Mouse (Mus musculus): ENCODE results near the gene Sept3. TPM values are rescaled to one million over a fixed set of nuclear protein-coding genes. Genes with fewer than 3 reads are reported as not detected.

Gene Sept3
- total RNA-seq, 1 experiment: 5.9 TPM

GRCm38 (mm10) chr15:82255944-82256383 lies 18.7 kb upstream of the Sept3 start:
- H3K9ac ChIP-seq (ENCODE audit: insufficient read depth, low read depth, low read length, poor library complexity, severe bottlenecking): no peak overlapping the region
- no peak overlapping the region for H3K27ac ChIP-seq (ENCODE audit: insufficient read depth, low read depth, low read length, poor library complexity, severe bottlenecking)
- DNase-seq (ENCODE audit: low read depth, low spot score): no peak
- H3K4me1 ChIP-seq (ENCODE audit: control insufficient read depth in 2 of 2, insufficient read depth in 2 of 2, low read length in 2 of 2, poor library complexity in 1 of 2): peaks cover 14 to 26% of the 10 kb centered on the region in 2 experiments
- no peaks in the 10 kb centered on the region for H3K9me3 ChIP-seq (ENCODE audit: control insufficient read depth, insufficient read depth, low read depth, low read length)
- H3K36me3 ChIP-seq (ENCODE audit: control insufficient read depth, insufficient read depth, low read length, poor library complexity, severe bottlenecking): no peaks in the 10 kb centered on the region
- TF ChIP-seq MAFK (IDR thresholded peaks at IDR 0.05; ENCODE audit: insufficient read depth, low read depth, low read length): no peak
- no peak for TF ChIP-seq CHD2 (IDR thresholded peaks at IDR 0.05; ENCODE audit: low read depth, low read length)
- TF ChIP-seq ZC3H11A (IDR thresholded peaks at IDR 0.05; ENCODE audit: borderline replicate concordance, low read depth, low read length): no peak
- no peak for TF ChIP-seq HCFC1 (IDR thresholded peaks at IDR 0.05; ENCODE audit: borderline replicate concordance, insufficient read depth, low read length)
- no peak for TF ChIP-seq ZNF384 (IDR thresholded peaks at IDR 0.05; ENCODE audit: low read depth, low read length)
- in situ Hi-C loops (cut with MboI; ENCODE audit: low sequenced_read_pairs in 2 of 2, unreplicated experiment in 2 of 2): no loop called here
- H3K4me3 ChIP-seq (ENCODE audit: insufficient read depth in 1 of 2, low read depth in 1 of 2, low read length in 2 of 2, poor library complexity in 1 of 2, severe bottlenecking in 1 of 2): peak overlapping the region in 1 of 2 experiments; percentile 37; a peak in 2 of 4 replicates

DNA sequence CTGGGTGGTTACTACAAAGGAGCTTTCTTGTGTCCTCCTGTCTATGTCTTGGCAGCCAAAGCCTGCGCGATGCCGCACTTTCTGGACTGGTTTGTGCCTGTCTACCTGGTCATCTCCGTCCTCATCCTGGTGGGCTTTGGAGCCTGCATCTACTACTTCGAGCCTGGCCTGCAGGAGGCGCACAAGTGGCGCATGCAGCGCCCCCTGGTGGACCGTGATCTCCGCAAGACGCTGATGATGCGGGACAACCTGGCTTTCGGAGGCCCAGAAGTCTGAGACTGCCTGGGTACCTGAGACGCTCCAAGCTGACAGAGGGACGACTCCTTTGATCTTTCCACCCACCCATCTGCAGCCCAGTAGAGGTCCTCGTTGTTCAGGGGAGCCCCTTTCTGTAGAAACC lies 15.2 kb upstream of the Sept3 start:
- DNase-seq (ENCODE audit: low read depth, low spot score): peak; percentile 85
- in situ Hi-C loops (cut with MboI; ENCODE audit: low sequenced_read_pairs in 2 of 2, unreplicated experiment in 2 of 2): no loop called here
- TF ChIP-seq HCFC1 (IDR thresholded peaks at IDR 0.05; ENCODE audit: borderline replicate concordance, insufficient read depth, low read length) (no peak), ZC3H11A (IDR thresholded peaks at IDR 0.05; ENCODE audit: borderline replicate concordance, low read depth, low read length) (no peak), CHD2 (IDR thresholded peaks at IDR 0.05; ENCODE audit: low read depth, low read length) (no peak), ZNF384 (IDR thresholded peaks at IDR 0.05; ENCODE audit: low read depth, low read length) (peak; percentile 76; the same call in 1 of the 2 replicates), MAFK (IDR thresholded peaks at IDR 0.05; ENCODE audit: insufficient read depth, low read depth, low read length) (peak; percentile 18; the same call in 1 of the 2 replicates)
- Histone ChIP-seq H3K4me3 (ENCODE audit: insufficient read depth in 1 of 2, low read depth in 1 of 2, low read length in 2 of 2, poor library complexity in 1 of 2, severe bottlenecking in 1 of 2) (peak overlapping the region in 1 of 2 experiments; percentile 14; a peak in 1 of 4 replicates), H3K9me3 (ENCODE audit: control insufficient read depth, insufficient read depth, low read depth, low read length) (no peaks in the 10 kb centered on the region), H3K36me3 (ENCODE audit: control insufficient read depth, insufficient read depth, low read length, poor library complexity, severe bottlenecking) (no peaks in the 10 kb centered on the region), H3K9ac (ENCODE audit: insufficient read depth, low read depth, low read length, poor library complexity, severe bottlenecking) (no peak overlapping the region), H3K4me1 (ENCODE audit: control insufficient read depth in 2 of 2, insufficient read depth in 2 of 2, low read length in 2 of 2, poor library complexity in 1 of 2) (peaks cover 5 to 23% of the 10 kb centered on the region in 2 experiments; a peak in 1 of 4 replicates), H3K27ac (ENCODE audit: insufficient read depth, low read depth, low read length, poor library complexity, severe bottlenecking) (no peak overlapping the region)

DNA sequence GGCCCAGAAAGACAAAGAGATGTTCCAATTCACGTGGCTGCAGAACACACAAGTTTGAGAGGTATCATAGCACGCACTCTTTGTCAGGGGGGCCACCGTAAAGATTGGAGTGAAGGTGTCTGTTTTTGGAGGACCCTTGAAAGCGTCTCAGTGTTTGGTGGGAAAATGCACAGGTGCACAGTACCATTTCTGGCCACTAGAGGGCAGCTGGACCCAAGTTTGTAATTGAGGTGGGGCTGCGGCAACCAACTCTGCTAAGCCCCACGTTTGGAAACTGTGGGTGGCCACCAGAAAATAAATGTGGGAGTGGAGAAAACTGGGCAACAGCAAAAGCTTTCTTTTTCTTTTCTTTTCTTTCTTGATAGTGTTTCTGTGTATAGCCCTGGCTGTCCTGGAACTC lies 8.3 kb upstream of the Sept3 start:
- no peaks in the 10 kb centered on the region for H3K9me3 ChIP-seq (ENCODE audit: control insufficient read depth, insufficient read depth, low read depth, low read length)
- no peak overlapping the region for H3K4me3 ChIP-seq (ENCODE audit: insufficient read depth in 1 of 2, low read depth in 1 of 2, low read length in 2 of 2, poor library complexity in 1 of 2, severe bottlenecking in 1 of 2)
- H3K4me1 ChIP-seq (ENCODE audit: control insufficient read depth in 2 of 2, insufficient read depth in 2 of 2, low read length in 2 of 2, poor library complexity in 1 of 2): peaks cover 0 to 8% of the 10 kb centered on the region in 2 experiments; a peak in 1 of 4 replicates
- DNase-seq (ENCODE audit: low read depth, low spot score): no peak
- no peak overlapping the region for H3K9ac ChIP-seq (ENCODE audit: insufficient read depth, low read depth, low read length, poor library complexity, severe bottlenecking)
- no peaks in the 10 kb centered on the region for H3K36me3 ChIP-seq (ENCODE audit: control insufficient read depth, insufficient read depth, low read length, poor library complexity, severe bottlenecking)
- TF ChIP-seq ZC3H11A (IDR thresholded peaks at IDR 0.05; ENCODE audit: borderline replicate concordance, low read depth, low read length): peak; percentile 77; the same call in 1 of the 2 replicates
- TF ChIP-seq HCFC1 (IDR thresholded peaks at IDR 0.05; ENCODE audit: borderline replicate concordance, insufficient read depth, low read length): no peak
- in situ Hi-C loops (cut with MboI; ENCODE audit: low sequenced_read_pairs in 2 of 2, unreplicated experiment in 2 of 2): no loop called here
- H3K27ac ChIP-seq (ENCODE audit: insufficient read depth, low read depth, low read length, poor library complexity, severe bottlenecking): no peak overlapping the region

- Histone ChIP-seq H3K9me3 (ENCODE audit: control insufficient read depth, insufficient read depth, low read depth, low read length) (no peaks in the 10 kb centered on the region), H3K27ac (ENCODE audit: insufficient read depth, low read depth, low read length, poor library complexity, severe bottlenecking) (no peak overlapping the region), H3K4me3 (ENCODE audit: insufficient read depth in 1 of 2, low read depth in 1 of 2, low read length in 2 of 2, poor library complexity in 1 of 2, severe bottlenecking in 1 of 2) (no peak overlapping the region), H3K9ac (ENCODE audit: insufficient read depth, low read depth, low read length, poor library complexity, severe bottlenecking) (no peak overlapping the region), H3K4me1 (ENCODE audit: control insufficient read depth in 2 of 2, insufficient read depth in 2 of 2, low read length in 2 of 2, poor library complexity in 1 of 2) (peaks cover 0 to 8% of the 10 kb centered on the region in 2 experiments; a peak in 1 of 4 replicates), H3K36me3 (ENCODE audit: control insufficient read depth, insufficient read depth, low read length, poor library complexity, severe bottlenecking) (no peaks in the 10 kb centered on the region)
- TF ChIP-seq CHD2 (IDR thresholded peaks at IDR 0.05; ENCODE audit: low read depth, low read length) (no peak), ZC3H11A (IDR thresholded peaks at IDR 0.05; ENCODE audit: borderline replicate concordance, low read depth, low read length) (no peak), HCFC1 (IDR thresholded peaks at IDR 0.05; ENCODE audit: borderline replicate concordance, insufficient read depth, low read length) (no peak), ZNF384 (IDR thresholded peaks at IDR 0.05; ENCODE audit: low read depth, low read length) (no peak), MAFK (IDR thresholded peaks at IDR 0.05; ENCODE audit: insufficient read depth, low read depth, low read length) (no peak)
- no peak for DNase-seq (ENCODE audit: low read depth, low spot score)
- in situ Hi-C loops (cut with MboI; ENCODE audit: low sequenced_read_pairs in 2 of 2, unreplicated experiment in 2 of 2): no loop called here
Observed at GRCm38 (mm10) chr15:82268185-82268584, 6.5 kb upstream of the Sept3 start.

DNA sequence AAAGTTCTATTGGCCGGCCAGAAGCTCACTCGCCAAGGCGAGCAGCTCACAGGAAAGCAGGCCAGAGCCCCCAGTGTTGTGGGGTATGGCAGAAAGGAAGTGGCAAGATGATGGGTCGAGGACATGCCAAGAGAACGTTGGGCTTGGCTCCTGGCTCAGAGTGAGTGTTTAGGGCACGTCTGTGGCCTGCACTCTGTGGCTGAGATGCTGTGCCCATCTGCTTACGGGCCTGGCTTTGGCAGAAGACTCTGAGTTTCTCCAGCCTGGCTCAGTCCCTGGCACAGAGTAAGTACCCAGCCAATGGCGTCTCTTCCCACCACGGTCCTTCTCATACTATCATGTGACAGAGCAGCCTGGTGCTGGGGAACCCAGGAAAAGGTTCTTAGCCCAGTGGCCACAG lies 5.9 kb upstream of the Sept3 start:
- in situ Hi-C loops (cut with MboI; ENCODE audit: low sequenced_read_pairs in 2 of 2, unreplicated experiment in 2 of 2): no loop called here
- H3K9me3 ChIP-seq (ENCODE audit: control insufficient read depth, insufficient read depth, low read depth, low read length): no peaks in the 10 kb centered on the region
- DNase-seq (ENCODE audit: low read depth, low spot score): no peak
- no peak overlapping the region for H3K27ac ChIP-seq (ENCODE audit: insufficient read depth, low read depth, low read length, poor library complexity, severe bottlenecking)
- H3K4me3 ChIP-seq (ENCODE audit: insufficient read depth in 1 of 2, low read depth in 1 of 2, low read length in 2 of 2, poor library complexity in 1 of 2, severe bottlenecking in 1 of 2): no peak overlapping the region
- H3K36me3 ChIP-seq (ENCODE audit: control insufficient read depth, insufficient read depth, low read length, poor library complexity, severe bottlenecking): no peaks in the 10 kb centered on the region
- peaks cover 0 to 8% of the 10 kb centered on the region in 2 experiments; a peak in 1 of 4 replicates for H3K4me1 ChIP-seq (ENCODE audit: control insufficient read depth in 2 of 2, insufficient read depth in 2 of 2, low read length in 2 of 2, poor library complexity in 1 of 2)
- TF ChIP-seq MAFK (IDR thresholded peaks at IDR 0.05; ENCODE audit: insufficient read depth, low read depth, low read length) (no peak), CHD2 (IDR thresholded peaks at IDR 0.05; ENCODE audit: low read depth, low read length) (no peak), ZNF384 (IDR thresholded peaks at IDR 0.05; ENCODE audit: low read depth, low read length) (no peak), HCFC1 (IDR thresholded peaks at IDR 0.05; ENCODE audit: borderline replicate concordance, insufficient read depth, low read length) (no peak), ZC3H11A (IDR thresholded peaks at IDR 0.05; ENCODE audit: borderline replicate concordance, low read depth, low read length) (no peak)
- no peak overlapping the region for H3K9ac ChIP-seq (ENCODE audit: insufficient read depth, low read depth, low read length, poor library complexity, severe bottlenecking)
